Mouse (Mus musculus) limb, embryonic 14.5 days (tissue): ENCODE results near the gene Ctnnbip1. TPM values are rescaled to one million over a fixed set of nuclear protein-coding genes. Genes with fewer than 3 reads are reported as not detected.

Source experiments
- ATAC-seq: fragments of 200-750 bp; cut with Nextera tagmentation; 2 replicates; pipeline ENCODE4 v1.8.0; 2017; ENCODE audit warnings: low read depth, moderate number of reproducible peaks, moderate TSS enrichment; ENCODE audit not compliant: low FRiP score
- DNase-seq: peaks from one replicate; pipeline ENCODE4 v3.0.0-alpha.2; 2015; ENCODE audit warnings: low spot score
- H3K27ac ChIP-seq: fragments of 300-500 bp; sonication (generic); replicated peaks from 2 replicates; pipeline ENCODE4 v1.5.1; 2014; ENCODE audit warnings: low read depth, mild to moderate bottlenecking, low read length, moderate library complexity, mixed read lengths
- H3K27me3 ChIP-seq: fragments of 300-500 bp; sonication (generic); 2 replicates; pipeline ENCODE4 v1.6.1; 2014; ENCODE audit warnings: low read length, mixed read lengths; ENCODE audit not compliant: control insufficient read depth, insufficient read depth
- H3K36me3 ChIP-seq: fragments of 300-500 bp; sonication (generic); 2 replicates; pipeline ENCODE4 v1.6.1; 2014; ENCODE audit warnings: mild to moderate bottlenecking, low read length, moderate library complexity, mixed read lengths; ENCODE audit not compliant: control insufficient read depth, insufficient read depth
- H3K4me1 ChIP-seq: fragments of 300-500 bp; sonication (generic); 2 replicates; pipeline ENCODE4 v1.6.1; 2014; ENCODE audit warnings: antibody characterized with exemption, low read length, mixed read lengths; ENCODE audit not compliant: control insufficient read depth, insufficient read depth
- H3K4me2 ChIP-seq: fragments of 300-500 bp; sonication (generic); replicated peaks from 2 replicates; pipeline ENCODE4 v1.6.1; 2014; ENCODE audit warnings: low read depth, mild to moderate bottlenecking, low read length, moderate library complexity; ENCODE audit not compliant: severe bottlenecking
- H3K4me3 ChIP-seq: fragments of 300-500 bp; sonication (generic); replicated peaks from 2 replicates; pipeline ENCODE4 v1.5.1; 2014; ENCODE audit warnings: low read length
- H3K9ac ChIP-seq: fragments of 300-500 bp; sonication (generic); 2 replicates; pipeline ENCODE4 v1.6.1; 2014; ENCODE audit warnings: mild to moderate bottlenecking, low read depth, low read length, moderate library complexity; ENCODE audit not compliant: severe bottlenecking
- H3K9me3 ChIP-seq: fragments of 300-500 bp; sonication (generic); 2 replicates; pipeline ENCODE4 v1.6.1; 2016; ENCODE audit warnings: low read length; ENCODE audit not compliant: control insufficient read depth
- POLR2A ChIP-seq: fragments of 200-500 bp; IDR thresholded peaks from 2 replicates; pipeline ENCODE4 v1.8.0; 2012; ENCODE audit warnings: inconsistent platforms, mild to moderate bottlenecking, moderate library complexity, borderline replicate concordance; ENCODE audit not compliant: insufficient read depth, insufficient read length; ENCODE audit errors: extremely low read depth
- WGBS: fragments of 180-500 bp; shearing (Covaris S2); extraction: QIAGEN DNeasy Blood & Tissue Kit; methylation state at CpG from one replicate; pipeline ENCODE4 v1.1.7; 2014; 5-methylcytosine and 5-hydroxymethylcytosine counted together
- polyA plus RNA-seq, 2 experiments: library from polyadenylated mRNA; depleted of rRNA in 1 of 2; stranded (reverse) in 1 of 2; unstranded in 1 of 2; fragments of >200 nt; fragmentation: Nextera tagmentation in 1 of 2; extraction: Ambion mirVana in 1 of 2; gene quantifications; 2 replicates each; pipeline versions ENCODE4 v1.2.1 to v1.2.3; 2012 to 2014

Gene Ctnnbip1
- polyA plus RNA-seq, 2 experiments = 39.3 to 73.6 TPM

GRCm38 (mm10) chr4:149496612-149497011, 21.4 kb upstream of the Ctnnbip1 start:
- no peak for TF ChIP-seq POLR2A
- Histone ChIP-seq H3K4me3 (no peak overlapping the region), H3K4me1 (no peaks in the 10 kb centered on the region), H3K36me3 (peaks cover 80% of the 10 kb centered on the region), H3K27ac (no peak overlapping the region), H3K9ac (no peak overlapping the region), H3K4me2 (no peak overlapping the region), H3K9me3 (no peaks in the 10 kb centered on the region), H3K27me3 (no peaks in the 10 kb centered on the region)
- ATAC-seq = peak; percentile 44; the same call in 1 of the 2 replicates
- DNase-seq = no peak
- 62% methylated on average over 2 of the region's 2 CpGs for WGBS

GRCm38 (mm10) chr4:149498901-149499300, 19.1 kb upstream of the Ctnnbip1 start:
- no peaks in the 10 kb centered on the region for H3K4me1 ChIP-seq
- no peak for DNase-seq
- peaks cover 65% of the 10 kb centered on the region for H3K36me3 ChIP-seq
- H3K27me3 ChIP-seq = no peaks in the 10 kb centered on the region
- no peak overlapping the region for H3K27ac ChIP-seq
- no peak overlapping the region for H3K4me2 ChIP-seq
- no peak for TF ChIP-seq POLR2A
- WGBS = 91% methylated on average over 8 of the region's 8 CpGs
- H3K9ac ChIP-seq = no peak overlapping the region
- H3K4me3 ChIP-seq = no peak overlapping the region
- H3K9me3 ChIP-seq = no peaks in the 10 kb centered on the region
- ATAC-seq = no peak

- no peak overlapping the region for H3K27ac ChIP-seq
- WGBS = 90% methylated on average over 5 of the region's 5 CpGs
- H3K9me3 ChIP-seq = no peaks in the 10 kb centered on the region
- no peak overlapping the region for H3K4me2 ChIP-seq
- H3K4me3 ChIP-seq = no peak overlapping the region
- DNase-seq (no peak), ATAC-seq (no peak)
- 0 out of 2 replicates have a peak, but pooled peaks cover 4% of the 10 kb centered on the region for H3K4me1 ChIP-seq
- no peak for TF ChIP-seq POLR2A
- H3K27me3 ChIP-seq = no peaks in the 10 kb centered on the region
- no peak overlapping the region for H3K9ac ChIP-seq
- H3K36me3 ChIP-seq = peaks cover 57% of the 10 kb centered on the region
Measured at GRCm38 (mm10) chr4:149499790-149500189, 18.2 kb upstream of the Ctnnbip1 start.

- Histone ChIP-seq H3K36me3 (peaks cover 19% of the 10 kb centered on the region), H3K4me1 (0 out of 2 replicates have a peak, but pooled peaks cover 5% of the 10 kb centered on the region), H3K4me2 (no peak overlapping the region), H3K27me3 (no peaks in the 10 kb centered on the region), H3K27ac (peak overlapping the region; percentile 54), H3K9ac (no peak overlapping the region), H3K4me3 (no peak overlapping the region), H3K9me3 (no peaks in the 10 kb centered on the region)
- 56% methylated on average over 5 of the region's 5 CpGs for WGBS
- DNase-seq (no peak), ATAC-seq (no peak)
- TF ChIP-seq POLR2A = no peak
Measured at GRCm38 (mm10) chr4:149504363-149504762, 13.7 kb upstream of the Ctnnbip1 start.

- no peak overlapping the region for H3K4me3 ChIP-seq
- H3K4me1 ChIP-seq = 0 out of 2 replicates have a peak, but pooled peaks cover 5% of the 10 kb centered on the region
- H3K27ac ChIP-seq = peak overlapping the region; percentile 54
- no peak overlapping the region for H3K9ac ChIP-seq
- DNase-seq (no peak), ATAC-seq (peak; percentile 45; the same call in 1 of the 2 replicates)
- no peaks in the 10 kb centered on the region for H3K27me3 ChIP-seq
- H3K4me2 ChIP-seq = no peak overlapping the region
- WGBS = 23% methylated on average over 3 of the region's 3 CpGs
- H3K9me3 ChIP-seq = no peaks in the 10 kb centered on the region
- peaks cover 19% of the 10 kb centered on the region for H3K36me3 ChIP-seq
- TF ChIP-seq POLR2A = no peak
Measured at GRCm38 (mm10) chr4:149504858-149505257, 13.2 kb upstream of the Ctnnbip1 start.

- Histone ChIP-seq H3K36me3 (peaks cover 13% of the 10 kb centered on the region), H3K4me3 (no peak overlapping the region), H3K27me3 (no peaks in the 10 kb centered on the region), H3K4me1 (0 out of 2 replicates have a peak, but pooled peaks cover 5% of the 10 kb centered on the region), H3K9ac (no peak overlapping the region), H3K9me3 (no peaks in the 10 kb centered on the region), H3K4me2 (no peak overlapping the region), H3K27ac (no peak overlapping the region)
- DNase-seq = no peak
- WGBS = 44% methylated on average over 14 of the region's 15 CpGs
- ATAC-seq = no peak
- TF ChIP-seq POLR2A = no peak
Measured at GRCm38 (mm10) chr4:149505261-149505967, 12.6 kb upstream of the Ctnnbip1 start.
